Mouse (Mus musculus): Measurements from ENCODE around the gene Amigo1.

Amigo1 gene

GRCm38 (mm10) chr3:108186098-108187047 lies at the start of gene Amigo1:
Gene Amigo1 (plus strand): TSS chr3:108186335.
- peak; percentile 49 for DNase-seq

GRCm38 (mm10) chr3:108139113-108139512 lies 47.0 kb upstream of the Amigo1 start:
- no peak for DNase-seq

- DNase-seq = no peak
These were observed 45.3 kb upstream of the Amigo1 start for GRCm38 (mm10) chr3:108140786-108141185.

- DNase-seq = peak; percentile 94
These were observed 40.3 kb upstream of the Amigo1 start, which contains the start of gene Gnai3 for GRCm38 (mm10) chr3:108145534-108146445. Gene Gnai3 (minus strand): TSS chr3:108146146.

- no peak for DNase-seq
These were observed 39.5 kb upstream of the Amigo1 start for GRCm38 (mm10) chr3:108146671-108147070.

GRCm38 (mm10) chr3:108147386-108148235 lies 38.5 kb upstream of the Amigo1 start:
- DNase-seq = peak; percentile 93

- DNase-seq = no peak
These were observed 33.8 kb upstream of the Amigo1 start for GRCm38 (mm10) chr3:108152290-108152689.

- no peak for DNase-seq
These were observed 31.5 kb upstream of the Amigo1 start, which contains the start of gene Gpr61 for GRCm38 (mm10) chr3:108154656-108155055. Gene Gpr61 (minus strand): TSS chr3:108154882.

GRCm38 (mm10) chr3:108158383-108159037 lies 27.6 kb upstream of the Amigo1 start:
- DNase-seq = no peak

GRCm38 (mm10) chr3:108164091-108164490 lies 22.0 kb upstream of the Amigo1 start:
- DNase-seq = no peak

- peak; percentile 86 for DNase-seq
These were observed 21.3 kb upstream of the Amigo1 start for GRCm38 (mm10) chr3:108164807-108165206.

GRCm38 (mm10) chr3:108165532-108166315 lies 20.4 kb upstream of the Amigo1 start:
- no peak for DNase-seq

GRCm38 (mm10) chr3:108166486-108167211 lies 19.5 kb upstream of the Amigo1 start:
- DNase-seq = peak; percentile 81

- no peak for DNase-seq
These were observed 18.6 kb upstream of the Amigo1 start for GRCm38 (mm10) chr3:108167499-108167898.

- no peak for DNase-seq
These were observed 16.9 kb upstream of the Amigo1 start for GRCm38 (mm10) chr3:108169199-108169598.

GRCm38 (mm10) chr3:108174672-108175531 lies 11.2 kb upstream of the Amigo1 start:
- peak; percentile 52 for DNase-seq

GRCm38 (mm10) chr3:108178756-108179715 lies 7.1 kb upstream of the Amigo1 start:
- no peak for DNase-seq

GRCm38 (mm10) chr3:108180514-108180913 lies 5.6 kb upstream of the Amigo1 start:
- no peak for DNase-seq

Data from lung, postnatal 10 days (tissue).